Mouse (Mus musculus) T-cell, adult 66 days (primary cell): ENCODE data around the gene Rogdi. TPM values are rescaled to one million over a fixed set of nuclear protein-coding genes. Genes with fewer than 3 reads are reported as not detected.

Experiments used
- total RNA-seq, 2 experiments: library from RNA; stranded (reverse); gene quantifications; 3 replicates in 1 of 2; 4 replicates in 1 of 2; pipeline ENCODE4 v1.2.4; 2023

The Rogdi gene
- total RNA-seq = 10 to 100 TPM; 11.3 to 17.4 TPM

DNA sequence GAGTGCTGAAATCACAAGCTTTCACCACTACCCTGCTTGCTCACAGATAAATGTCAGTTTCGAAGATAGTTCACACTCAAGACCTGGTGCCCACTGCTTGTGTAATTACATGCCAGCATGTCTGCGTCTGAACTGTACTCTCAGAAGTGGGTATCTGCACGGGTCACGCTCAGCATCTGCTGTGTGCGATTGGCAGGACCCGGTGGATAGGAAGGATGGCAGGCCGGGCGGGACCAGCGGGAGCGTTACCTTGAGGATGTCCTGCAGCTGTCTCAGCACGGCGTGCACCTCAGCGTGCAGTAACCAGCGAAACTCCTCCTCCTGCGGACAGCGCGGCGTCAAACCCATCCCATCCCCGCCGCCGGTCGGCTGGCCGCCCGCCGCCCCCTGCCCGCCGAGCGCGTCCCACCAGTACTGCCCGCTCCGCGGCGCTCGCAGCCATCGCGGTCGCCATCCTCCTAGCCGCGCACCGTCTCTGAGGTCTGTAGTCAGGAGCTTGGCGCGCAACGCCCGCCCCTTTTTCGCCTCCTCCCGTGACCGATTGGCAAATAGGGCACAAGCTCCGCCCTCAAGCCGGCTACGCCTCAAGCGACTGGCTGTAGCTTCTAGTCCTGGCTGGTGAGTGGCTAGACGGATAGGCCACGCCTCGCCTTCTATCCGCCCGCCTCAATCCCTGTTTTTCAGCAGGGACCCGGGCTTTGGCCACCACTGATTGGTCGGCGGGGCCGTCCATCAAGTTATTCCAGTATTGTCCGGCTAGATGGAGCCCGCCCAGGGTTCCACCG, at the start of gene Rogdi:
Gene Rogdi, minus strand, starts transcription at position 500 of the 785 bp plus-strand sequence.

DNA sequence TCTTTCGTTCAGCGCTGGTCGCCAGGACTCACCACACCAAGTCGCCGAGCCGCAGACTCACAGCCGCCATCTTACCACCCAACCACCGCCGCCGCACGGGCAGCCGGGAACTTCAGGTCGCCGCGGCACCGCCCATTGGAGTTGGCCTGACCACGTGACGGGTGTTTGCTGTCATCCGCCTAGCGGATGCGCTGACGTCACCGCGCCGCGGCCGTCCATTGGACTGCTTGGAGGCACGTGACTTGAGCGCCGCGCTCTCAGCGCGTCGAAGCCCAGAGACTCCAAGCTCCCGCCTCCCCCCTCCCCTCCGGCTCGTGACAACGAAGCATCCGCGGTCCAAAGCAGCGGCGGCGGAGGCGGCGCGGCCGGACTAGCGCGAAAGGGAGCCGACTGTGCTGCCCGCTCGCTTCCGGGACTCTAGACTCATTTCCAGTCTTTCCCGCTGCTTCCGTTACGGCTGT, 36.5 kb upstream of the Rogdi start, which contains the start of the genes Glyr1 and Ubn1:
Gene Glyr1, minus strand, starts transcription at position 90 of the 461 bp plus-strand sequence.
Gene Ubn1, plus strand, starts transcription at position 284 of the 461 bp plus-strand sequence.

DNA sequence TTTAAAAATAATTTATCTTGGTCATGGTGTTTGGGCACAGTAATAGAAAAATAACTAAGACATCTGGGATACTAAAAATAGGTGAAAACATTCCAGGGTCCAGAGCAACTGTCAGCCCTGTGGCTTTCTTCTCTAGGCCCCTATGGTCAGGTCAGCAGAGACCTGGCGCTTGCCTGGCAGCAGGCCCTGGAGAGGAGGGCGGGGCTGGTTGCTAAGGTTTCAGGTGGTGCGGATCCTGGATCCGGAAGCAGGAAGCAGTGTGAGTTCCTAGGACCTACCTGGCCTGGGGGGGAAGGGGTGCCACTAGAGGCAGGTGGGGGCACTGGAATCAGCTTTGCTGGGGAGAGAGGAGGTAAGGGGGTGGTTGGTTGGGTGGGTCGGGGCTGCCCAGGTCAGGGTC, 6.3 kb downstream of the Rogdi start, which contains the start of gene Smim22:
Gene Smim22, plus strand, starts transcription at position 222 of the 400 bp plus-strand sequence.

DNA sequence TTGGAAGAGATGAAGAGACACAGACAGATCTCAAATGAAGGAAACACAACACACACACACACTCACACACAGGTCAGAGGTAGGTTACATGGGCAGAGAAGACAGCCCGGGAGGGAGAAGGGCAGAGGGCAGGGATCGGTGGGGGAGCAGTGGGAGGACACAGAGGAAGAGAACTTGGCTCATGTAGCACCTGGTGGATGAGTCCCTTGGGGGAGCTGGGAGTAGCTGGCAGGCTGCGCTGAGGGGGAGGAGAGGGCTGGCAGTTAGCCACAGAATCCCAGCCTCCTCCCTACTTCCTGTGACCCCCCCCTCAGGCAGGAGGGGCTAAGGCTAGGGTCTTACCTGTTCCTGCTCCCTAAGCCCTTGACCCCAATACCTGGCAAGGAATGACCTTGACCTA, 15.8 kb downstream of the Rogdi start, which contains the start of gene Sept12:
Gene Sept12, minus strand, starts transcription at position 300 of the 400 bp plus-strand sequence.

DNA sequence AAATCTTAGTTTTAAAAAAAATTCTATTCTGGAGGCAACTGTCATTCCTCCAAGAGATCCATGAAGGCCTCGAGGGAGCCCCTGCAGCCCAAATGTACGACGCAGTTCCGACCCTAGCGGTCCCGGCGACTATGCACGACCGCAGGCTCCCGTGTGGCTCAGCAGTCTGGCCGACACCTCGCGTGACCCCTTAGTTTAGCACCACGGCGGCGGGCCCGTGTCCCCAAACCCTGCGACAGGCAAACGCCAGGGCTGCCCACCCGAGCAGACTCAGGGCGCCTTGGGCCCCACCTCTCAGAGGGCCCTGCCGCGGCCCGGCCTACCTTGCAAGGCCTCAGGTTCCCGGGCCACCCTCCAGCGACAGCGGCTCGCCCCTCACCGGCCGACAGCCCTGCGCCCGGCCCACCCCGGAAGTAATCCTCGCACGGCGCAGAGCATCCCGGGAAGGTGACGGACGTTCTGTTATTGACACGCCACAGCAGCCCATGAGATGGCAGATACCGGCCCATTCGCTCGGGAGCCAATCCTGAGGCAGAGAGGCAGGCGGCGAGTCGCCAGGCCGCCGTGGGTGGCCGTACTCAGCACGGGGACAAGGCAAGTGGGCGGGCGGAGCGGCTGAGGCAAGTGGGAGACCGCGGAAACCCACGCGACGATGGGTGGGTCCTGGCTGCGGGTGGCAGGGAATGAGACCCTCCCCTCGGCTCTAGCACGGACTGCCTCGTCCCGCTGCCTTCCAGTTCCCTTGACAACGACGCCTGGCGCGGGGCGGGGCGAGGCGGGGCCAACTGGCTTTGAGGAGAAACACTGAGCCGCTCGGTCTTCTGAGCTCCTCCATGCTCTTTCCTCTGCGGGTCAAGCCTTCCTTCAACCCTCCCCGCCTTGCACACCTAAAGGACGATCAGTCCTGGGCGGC, 49.3 kb downstream of the Rogdi start, which contains the start of gene Anks3:
Gene Anks3, minus strand, starts transcription at position 409 of the 913 bp plus-strand sequence.

Other genes with a start within 250 kb of the Rogdi start
- gene Cdip1, start 223.3 kb downstream of the Rogdi start, total RNA-seq = 10 to 100 TPM; 43.9 to 46.7 TPM
- gene 4930562C15Rik, start 178.1 kb downstream of the Rogdi start, total RNA-seq = not detected
- 100 to 1,000 TPM; 139 to 150 TPM for gene Ubald1, start 133.2 kb downstream of the Rogdi start, total RNA-seq
- gene Mgrn1, start 127.3 kb downstream of the Rogdi start, total RNA-seq = 10 to 100 TPM; 62.5 to 70.5 TPM
- gene Nudt16l1, start 74.8 kb downstream of the Rogdi start, total RNA-seq = 10 to 100 TPM; 55.9 to 61.6 TPM
- 10 to 100 TPM; 62.4 to 77.5 TPM for gene Anks3, start 49.3 kb downstream of the Rogdi start, total RNA-seq
- gene Sept12, start 15.7 kb downstream of the Rogdi start, total RNA-seq = not detected
- not detected for gene Smim22, start 6.3 kb downstream of the Rogdi start, total RNA-seq
- gene Glyr1, start 36.3 kb upstream of the Rogdi start, total RNA-seq = 100 to 1,000 TPM; 113 to 114 TPM
- 100 to 1,000 TPM in 1 of 2 experiments, 10 to 100 TPM in 1; 98.8 to 105 TPM for gene Ubn1, start 36.5 kb upstream of the Rogdi start, total RNA-seq
- gene Ppl, start 118.9 kb upstream of the Rogdi start, total RNA-seq = not detected
- gene Sec14l5, start 133.6 kb upstream of the Rogdi start, total RNA-seq = not detected
- gene Nagpa, start 190.5 kb upstream of the Rogdi start, total RNA-seq = 10 to 100 TPM; 30.5 to 33.1 TPM
- gene AU021092, start 208.7 kb upstream of the Rogdi start, total RNA-seq = not detected
- 10 to 100 TPM; 39.3 to 43.1 TPM for gene Alg1, start 220.1 kb upstream of the Rogdi start, total RNA-seq
- gene Eef2kmt, start 242.4 kb upstream of the Rogdi start, total RNA-seq = 10 to 100 TPM; 24.6 to 26.8 TPM